Mouse (Mus musculus) brain, embryonic 14.5 days (tissue): ENCODE measurements around the gene Gm10234.

ENCODE experiments used
- CTCF ChIP-seq: fragments of 200-500 bp; IDR thresholded peaks from 2 replicates; pipeline ENCODE4 v1.5.1; 2012; ENCODE audit warnings: inconsistent platforms, mild to moderate bottlenecking, moderate library complexity, borderline replicate concordance; ENCODE audit not compliant: insufficient read depth, insufficient read length; ENCODE audit errors: extremely low read depth
- POLR2A ChIP-seq: fragments of 200-500 bp; IDR thresholded peaks from 2 replicates; pipeline ENCODE4 v1.6.1; 2012; ENCODE audit warnings: mild to moderate bottlenecking, inconsistent platforms, borderline replicate concordance; ENCODE audit not compliant: poor library complexity, insufficient read depth, insufficient read length, severe bottlenecking; ENCODE audit errors: extremely low read depth

- TF ChIP-seq CTCF, result no peak
- no peak for TF ChIP-seq POLR2A
Observed at GRCm38 (mm10) chr6:95349378-95349777, 27.5 kb downstream of the Gm10234 start.
